Mouse (Mus musculus) lung, postnatal 0 days (tissue): ENCODE results near the gene Rhog. TPM values are rescaled to one million over a fixed set of nuclear protein-coding genes. Genes with fewer than 3 reads are reported as not detected.

Experiments
- ATAC-seq: fragments of 200-750 bp; cut with Nextera tagmentation; 2 replicates; pipeline ENCODE4 v1.8.0; 2017; ENCODE audit warnings: moderate library complexity
- DNase-seq: peaks from one replicate; pipeline ENCODE4 v3.0.0-alpha.2; 2016; ENCODE audit warnings: low spot score
- H3K27ac ChIP-seq: fragments of 300-500 bp; sonication (generic); 2 replicates; pipeline ENCODE4 v1.5.1; 2014; ENCODE audit warnings: antibody characterized with exemption, mild to moderate bottlenecking, low read length, mixed read lengths
- H3K27me3 ChIP-seq: fragments of 300-500 bp; sonication (generic); replicated peaks from 2 replicates; pipeline ENCODE4 v1.6.1; 2014; ENCODE audit warnings: low read length, mixed read lengths; ENCODE audit not compliant: insufficient read depth
- H3K36me3 ChIP-seq: fragments of 300-500 bp; sonication (generic); 2 replicates; pipeline ENCODE4 v1.6.1; 2014; ENCODE audit warnings: low read length, mixed read lengths; ENCODE audit not compliant: insufficient read depth
- H3K4me1 ChIP-seq: fragments of 300-500 bp; sonication (generic); 2 replicates; pipeline ENCODE4 v1.6.1; 2014; ENCODE audit warnings: antibody characterized with exemption, low read depth, low read length, mixed read lengths; ENCODE audit not compliant: insufficient read depth
- H3K4me2 ChIP-seq: fragments of 300-500 bp; sonication (generic); replicated peaks from 2 replicates; pipeline ENCODE4 v1.6.1; 2014; ENCODE audit warnings: low read depth, mild to moderate bottlenecking, low read length, moderate library complexity, mixed read lengths
- H3K4me3 ChIP-seq: fragments of 300-500 bp; sonication (generic); 2 replicates; pipeline ENCODE4 v1.5.1; 2014; ENCODE audit warnings: low read depth, low read length
- H3K9ac ChIP-seq: fragments of 300-500 bp; sonication (generic); replicated peaks from 2 replicates; pipeline ENCODE4 v1.6.1; 2014; ENCODE audit warnings: low read depth, mild to moderate bottlenecking
- H3K9me3 ChIP-seq: fragments of 300-500 bp; sonication (generic); 2 replicates; pipeline ENCODE4 v1.6.1; 2016; ENCODE audit warnings: low read length, mixed read lengths
- CTCF ChIP-seq: IDR thresholded peaks from 2 replicates; pipeline ENCODE4 v1.5.1; 2016; ENCODE audit warnings: antibody characterized with exemption, mild to moderate bottlenecking
- EP300 ChIP-seq: IDR thresholded peaks from 2 replicates; pipeline ENCODE4 v1.6.1; 2016; ENCODE audit warnings: antibody characterized with exemption, mild to moderate bottlenecking, control low read depth
- WGBS: fragments of 180-500 bp; shearing (Covaris S2); extraction: QIAGEN DNeasy Blood & Tissue Kit; methylation state at CpG from one replicate; pipeline ENCODE4 v1.1.7; 2014; 5-methylcytosine and 5-hydroxymethylcytosine counted together
- polyA plus RNA-seq: library from polyadenylated mRNA; unstranded; fragments of >200 nt; fragmentation: Nextera tagmentation; extraction: Ambion mirVana; gene quantifications from 2 replicates; pipeline ENCODE4 v1.2.1, GENCODE M21; 2015

The Rhog gene
- 133 and 141 TPM in 2 replicates for polyA plus RNA-seq

DNA sequence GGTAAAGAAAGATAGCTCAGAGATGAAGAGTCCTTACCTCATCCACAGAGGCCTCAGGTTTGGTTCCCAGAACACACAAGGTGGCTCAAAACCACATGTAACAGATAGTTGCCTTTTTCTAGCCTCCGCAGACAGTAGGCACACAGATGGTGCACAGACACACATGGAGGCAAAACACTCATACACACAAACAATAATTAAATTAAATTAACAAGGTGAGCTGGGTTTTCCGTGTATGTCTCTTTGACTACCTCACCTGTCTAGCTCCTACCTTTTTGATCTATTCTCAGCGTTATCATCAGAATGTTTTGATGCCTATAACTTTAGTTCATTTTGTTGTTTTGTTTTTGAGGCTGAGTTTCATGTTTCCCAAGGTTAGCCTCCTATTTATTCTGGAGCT is at the start of gene Rhog:
TSS of gene Rhog (minus strand) at position 101 of the 400 bp plus-strand sequence.
- Histone ChIP-seq H3K4me3 (no peak within 1 kb of the TSS), H3K27ac (no peak within 1 kb of the TSS), H3K4me1 (no peaks in the 10 kb centered on the region), H3K36me3 (no peaks in the 10 kb centered on the region), H3K9me3 (no peaks in the 10 kb centered on the region), H3K27me3 (no peaks in the 10 kb centered on the region), H3K9ac (no peak within 1 kb of the TSS), H3K4me2 (no peak within 1 kb of the TSS)
- DNase-seq (no peak), ATAC-seq (no peak)
- no peak for TF ChIP-seq EP300
- no peak for TF ChIP-seq CTCF
- 74% methylated on average over 3 of the region's 3 CpGs for WGBS

DNA sequence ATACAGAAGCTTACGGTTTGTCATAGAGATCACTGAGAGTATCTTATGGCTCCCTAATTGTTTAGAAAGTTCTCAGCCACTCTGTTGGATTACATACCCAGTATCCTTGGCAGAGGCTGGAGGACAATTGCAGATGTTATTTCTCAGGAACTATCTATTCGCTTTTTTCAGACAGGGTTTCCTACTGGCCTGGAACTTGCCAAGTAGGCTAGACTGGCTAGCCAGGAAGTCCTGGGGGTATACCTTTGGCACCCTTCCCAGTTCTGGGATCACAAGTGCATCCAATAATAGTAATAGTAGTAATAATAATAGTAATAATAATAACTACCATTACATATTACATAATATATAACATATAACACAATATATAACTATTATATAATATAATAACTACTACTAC is 49.7 kb upstream of the Rhog start:
- no peaks in the 10 kb centered on the region for H3K9me3 ChIP-seq
- H3K36me3 ChIP-seq: no peaks in the 10 kb centered on the region
- H3K4me1 ChIP-seq: no peaks in the 10 kb centered on the region; the same call in 1 of the 2 replicates
- no peak overlapping the region for H3K4me3 ChIP-seq
- H3K27ac ChIP-seq: no peak overlapping the region
- no peak overlapping the region for H3K9ac ChIP-seq
- H3K4me2 ChIP-seq: no peak overlapping the region
- 60% methylated on average over 2 of the region's 2 CpGs for WGBS
- no peaks in the 10 kb centered on the region for H3K27me3 ChIP-seq
- ATAC-seq (no peak), DNase-seq (no peak)
- no peak for TF ChIP-seq EP300
- no peak for TF ChIP-seq CTCF

DNA sequence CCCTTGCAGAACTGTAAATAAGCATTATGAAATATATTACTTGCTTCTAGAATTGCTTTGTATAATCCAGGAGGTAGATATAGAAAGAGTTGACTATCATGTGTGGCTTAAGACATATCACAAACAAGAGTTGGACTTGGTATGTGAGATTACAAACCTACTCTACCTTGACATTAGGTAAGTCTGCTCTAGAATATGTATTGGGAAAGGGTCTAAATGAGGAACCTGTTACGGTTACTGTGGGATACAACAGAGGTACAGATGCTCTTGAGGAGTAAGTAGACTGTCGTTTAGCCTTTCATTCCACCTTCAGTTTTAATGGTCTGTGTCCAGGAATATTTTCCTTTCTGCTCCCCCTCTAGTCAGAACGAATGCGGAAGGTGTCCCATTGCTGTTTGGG is 46.6 kb upstream of the Rhog start:
- no peaks in the 10 kb centered on the region for H3K9me3 ChIP-seq
- H3K4me1 ChIP-seq: no peaks in the 10 kb centered on the region; the same call in 1 of the 2 replicates
- DNase-seq (no peak), ATAC-seq (no peak)
- no peak overlapping the region for H3K27ac ChIP-seq
- H3K27me3 ChIP-seq: no peaks in the 10 kb centered on the region
- no peaks in the 10 kb centered on the region for H3K36me3 ChIP-seq
- WGBS: 86% methylated on average over 4 of the region's 4 CpGs
- no peak overlapping the region for H3K4me3 ChIP-seq
- TF ChIP-seq CTCF (no peak), EP300 (no peak)
- no peak overlapping the region for H3K4me2 ChIP-seq
- H3K9ac ChIP-seq: no peak overlapping the region

DNA sequence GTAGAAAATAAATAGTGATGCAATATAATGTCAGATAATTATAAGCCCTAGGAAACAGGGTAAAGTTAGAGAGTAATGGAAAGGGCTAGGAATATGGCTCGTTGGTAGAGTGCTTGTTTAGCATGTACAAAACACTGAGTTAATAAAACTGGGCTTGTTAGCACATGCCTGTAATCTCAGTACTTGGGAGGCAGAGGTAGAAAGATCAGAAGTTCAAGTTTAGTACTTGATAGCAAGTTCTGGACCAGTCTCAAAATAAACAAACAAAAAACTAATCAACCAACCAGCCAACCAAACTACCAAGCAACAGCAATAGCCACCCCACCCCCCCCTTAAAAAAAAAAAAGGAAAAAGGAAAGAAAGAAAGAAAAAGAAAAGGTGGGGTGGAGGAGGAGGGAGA is 44.9 kb upstream of the Rhog start:
- Histone ChIP-seq H3K4me3 (no peak overlapping the region), H3K27ac (no peak overlapping the region), H3K4me2 (no peak overlapping the region), H3K36me3 (no peaks in the 10 kb centered on the region), H3K9ac (no peak overlapping the region), H3K4me1 (no peaks in the 10 kb centered on the region; the same call in 1 of the 2 replicates), H3K27me3 (no peaks in the 10 kb centered on the region), H3K9me3 (no peaks in the 10 kb centered on the region)
- WGBS: 56% methylated on average over 1 of the region's 1 CpGs
- ATAC-seq: no peak
- TF ChIP-seq CTCF: no peak
- no peak for TF ChIP-seq EP300
- no peak for DNase-seq

DNA sequence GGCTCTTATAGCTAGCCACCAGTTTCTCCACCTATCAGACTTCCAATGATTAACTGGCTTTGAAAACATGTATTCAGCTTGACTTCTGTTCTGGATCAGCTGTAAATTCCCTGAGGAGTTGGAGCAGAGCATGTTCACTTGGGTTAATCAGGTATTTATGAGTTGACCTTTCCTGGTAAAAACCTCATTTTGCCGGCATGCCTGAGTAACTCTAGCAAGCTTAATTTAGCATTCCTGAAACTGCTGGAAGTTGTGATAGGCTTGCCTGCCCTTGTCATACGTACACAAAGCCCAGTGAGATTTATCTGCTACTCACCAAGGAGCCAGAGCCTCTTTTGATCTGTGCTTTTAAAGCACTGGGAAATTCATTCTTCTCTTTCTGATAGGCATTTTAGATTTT is 37.4 kb upstream of the Rhog start:
- H3K4me1 ChIP-seq: no peaks in the 10 kb centered on the region
- no peak for TF ChIP-seq CTCF
- TF ChIP-seq EP300: no peak
- DNase-seq (no peak), ATAC-seq (no peak)
- H3K9ac ChIP-seq: no peak overlapping the region
- H3K9me3 ChIP-seq: no peaks in the 10 kb centered on the region
- H3K36me3 ChIP-seq: no peaks in the 10 kb centered on the region
- no peak overlapping the region for H3K4me2 ChIP-seq
- 34% methylated on average over 2 of the region's 2 CpGs for WGBS
- H3K27me3 ChIP-seq: no peaks in the 10 kb centered on the region
- no peak overlapping the region for H3K27ac ChIP-seq
- H3K4me3 ChIP-seq: no peak overlapping the region

DNA sequence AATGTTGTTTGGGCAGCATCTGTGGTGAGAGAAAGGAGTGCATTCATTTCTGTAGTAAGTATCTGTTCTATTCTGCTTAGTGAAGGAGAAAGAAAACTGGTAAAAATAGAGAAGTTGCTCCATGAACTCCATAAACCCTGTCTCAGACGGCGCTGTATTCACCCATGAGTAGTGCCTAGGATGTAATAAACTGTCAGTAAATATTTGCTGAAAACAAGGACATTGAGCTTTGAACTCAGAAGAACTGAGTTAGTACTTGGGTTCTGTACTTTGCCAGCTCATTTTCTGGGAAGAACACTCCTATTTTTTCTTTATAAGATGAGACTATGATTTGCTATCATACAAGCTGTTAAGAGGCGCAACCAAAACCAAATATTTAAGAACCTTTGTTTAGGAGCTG is 36.4 kb upstream of the Rhog start:
- no peak overlapping the region for H3K9ac ChIP-seq
- H3K27ac ChIP-seq: no peak overlapping the region
- ATAC-seq: no peak
- H3K27me3 ChIP-seq: no peaks in the 10 kb centered on the region
- no peak overlapping the region for H3K4me2 ChIP-seq
- no peaks in the 10 kb centered on the region for H3K4me1 ChIP-seq
- no peak for DNase-seq
- no peaks in the 10 kb centered on the region for H3K9me3 ChIP-seq
- no peak overlapping the region for H3K4me3 ChIP-seq
- TF ChIP-seq EP300: no peak
- no peak for TF ChIP-seq CTCF
- 79% methylated on average over 3 of the region's 3 CpGs for WGBS
- H3K36me3 ChIP-seq: no peaks in the 10 kb centered on the region

DNA sequence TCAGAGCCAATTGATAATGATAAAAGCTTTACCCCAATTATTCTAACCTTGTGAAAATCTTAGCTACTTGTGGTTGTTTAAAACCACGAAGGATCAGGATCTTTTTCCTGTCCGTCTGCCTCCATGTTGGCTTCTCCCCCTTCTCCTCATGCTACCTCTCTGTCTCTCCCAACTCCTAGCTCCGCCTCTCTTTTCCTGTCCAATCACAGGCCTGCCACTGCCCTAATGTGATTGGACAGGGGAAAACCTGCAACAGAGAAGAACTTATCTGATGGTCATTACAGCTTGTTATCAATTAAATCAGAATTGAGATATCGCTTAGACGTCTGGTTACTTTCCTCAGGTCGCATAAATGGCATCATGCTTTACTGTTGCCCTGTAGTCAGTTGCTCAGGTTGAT is 33.6 kb upstream of the Rhog start:
- Histone ChIP-seq H3K27me3 (no peaks in the 10 kb centered on the region), H3K36me3 (no peaks in the 10 kb centered on the region), H3K9ac (no peak overlapping the region), H3K4me1 (no peaks in the 10 kb centered on the region), H3K4me2 (no peak overlapping the region), H3K4me3 (no peak overlapping the region), H3K27ac (no peak overlapping the region), H3K9me3 (no peaks in the 10 kb centered on the region)
- TF ChIP-seq CTCF: no peak
- no peak for TF ChIP-seq EP300
- DNase-seq: no peak
- WGBS: 76% methylated on average over 6 of the region's 6 CpGs
- no peak for ATAC-seq
